Mouse (Mus musculus) neural tube, embryonic 11.5 days (tissue): ENCODE data around the gene Slc6a11. TPM values are rescaled to one million over a fixed set of nuclear protein-coding genes. Genes with fewer than 3 reads are reported as not detected.

Experiments used
- ATAC-seq: fragments of 200-750 bp; cut with Nextera tagmentation; 2 replicates; pipeline ENCODE4 v1.8.0; 2017; ENCODE audit warnings: moderate number of reproducible peaks, mild to moderate bottlenecking, moderate TSS enrichment, moderate library complexity; ENCODE audit not compliant: insufficient read depth, low FRiP score, low TSS enrichment
- DNase-seq: peaks from one replicate; pipeline ENCODE4 v3.0.0-alpha.2; 2015; ENCODE audit warnings: low spot score
- H3K27ac ChIP-seq: fragments of 300-500 bp; sonication (generic); 2 replicates; pipeline ENCODE4 v1.5.1; 2014; ENCODE audit warnings: low read depth, mild to moderate bottlenecking, low read length
- H3K27me3 ChIP-seq: fragments of 300-500 bp; sonication (generic); 2 replicates; pipeline ENCODE4 v1.6.1; 2014; ENCODE audit warnings: mild to moderate bottlenecking, low read length, mixed read lengths; ENCODE audit not compliant: control insufficient read depth, insufficient read depth
- H3K36me3 ChIP-seq: fragments of 300-500 bp; sonication (generic); 2 replicates; pipeline ENCODE4 v1.6.1; 2014; ENCODE audit warnings: mild to moderate bottlenecking, low read length, moderate library complexity, mixed read lengths; ENCODE audit not compliant: control insufficient read depth, insufficient read depth
- H3K4me1 ChIP-seq: fragments of 300-500 bp; sonication (generic); 2 replicates; pipeline ENCODE4 v1.6.1; 2014; ENCODE audit warnings: low read length, mixed read lengths; ENCODE audit not compliant: control insufficient read depth, insufficient read depth
- H3K4me2 ChIP-seq: fragments of 300-500 bp; sonication (generic); 2 replicates; pipeline ENCODE4 v1.6.1; 2014; ENCODE audit warnings: low read depth, mild to moderate bottlenecking, moderate library complexity
- H3K4me3 ChIP-seq: fragments of 300-500 bp; sonication (generic); 2 replicates; pipeline ENCODE4 v1.5.1; 2014; ENCODE audit warnings: low read depth, low read length
- H3K9ac ChIP-seq: fragments of 300-500 bp; sonication (generic); 2 replicates; pipeline ENCODE4 v1.6.1; 2014; ENCODE audit warnings: mild to moderate bottlenecking, low read length
- H3K9me3 ChIP-seq: fragments of 300-500 bp; sonication (generic); 2 replicates; pipeline ENCODE4 v1.6.1; 2016; ENCODE audit warnings: low read length; ENCODE audit not compliant: control insufficient read depth
- WGBS: fragments of 180-500 bp; shearing (Covaris S2); extraction: QIAGEN DNeasy Blood & Tissue Kit; methylation state at CpG from one replicate; pipeline ENCODE4 v1.1.7; 2014; 5-methylcytosine and 5-hydroxymethylcytosine counted together
- polyA plus RNA-seq: library from polyadenylated mRNA; unstranded; fragments of >200 nt; fragmentation: Nextera tagmentation; extraction: Ambion mirVana; gene quantifications from 2 replicates; pipeline ENCODE4 v1.2.1, GENCODE M21; 2014

The Slc6a11 gene
- polyA plus RNA-seq, 1 experiment from 2014 or later = 1.1 TPM

DNA sequence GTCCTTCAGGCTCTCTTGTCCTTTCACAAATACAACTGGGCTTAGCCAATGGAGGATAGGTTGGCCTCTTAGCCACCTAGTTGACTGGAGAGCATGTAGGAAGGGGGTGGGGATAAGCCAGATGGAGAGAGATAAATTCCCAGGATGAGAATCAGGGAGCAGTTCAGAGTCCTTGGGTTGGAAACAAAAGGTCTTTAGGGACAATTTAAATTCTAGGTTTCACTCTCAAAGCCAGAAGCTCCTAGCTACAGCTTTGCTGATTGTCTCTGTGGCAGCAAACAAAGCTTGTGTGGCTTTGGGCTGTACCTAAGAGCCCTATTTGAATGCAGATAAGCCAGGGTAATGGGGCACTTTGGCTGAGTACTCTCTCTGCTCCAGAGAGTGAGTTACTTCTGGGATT, 135.2 kb downstream of the Slc6a11 start:
- no peak overlapping the region for H3K4me2 ChIP-seq
- no peaks in the 10 kb centered on the region for H3K36me3 ChIP-seq
- no peak for DNase-seq
- H3K9me3 ChIP-seq = no peaks in the 10 kb centered on the region
- H3K27ac ChIP-seq = no peak overlapping the region
- ATAC-seq = no peak
- H3K27me3 ChIP-seq = no peaks in the 10 kb centered on the region
- no peak overlapping the region for H3K4me3 ChIP-seq
- 0 out of 2 replicates have a peak, but pooled peaks cover 2% of the 10 kb centered on the region for H3K4me1 ChIP-seq
- no peak overlapping the region for H3K9ac ChIP-seq

DNA sequence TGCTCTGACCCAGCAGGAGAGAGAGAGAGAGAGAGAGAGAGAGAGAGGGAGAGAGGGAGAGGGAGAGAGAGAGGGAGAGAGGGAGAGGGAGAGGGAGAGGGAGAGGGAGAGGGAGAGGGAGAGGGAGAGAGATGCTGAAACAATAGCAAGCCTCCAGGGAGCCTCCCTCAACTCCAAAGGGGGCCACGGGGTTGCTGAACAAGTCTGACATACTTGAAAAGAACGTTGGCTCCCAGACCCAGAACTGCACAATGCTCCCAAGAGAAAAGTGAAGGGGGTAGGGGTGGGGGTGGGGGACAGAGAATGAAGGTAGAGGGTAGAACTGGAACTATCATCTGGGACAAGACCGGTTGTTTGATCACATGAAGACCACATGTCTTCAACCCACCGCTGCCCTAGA, 136.9 kb downstream of the Slc6a11 start:
- DNase-seq (no peak), ATAC-seq (no peak)
- Histone ChIP-seq H3K4me3 (no peak overlapping the region), H3K9me3 (no peaks in the 10 kb centered on the region), H3K36me3 (no peaks in the 10 kb centered on the region), H3K27me3 (no peaks in the 10 kb centered on the region), H3K4me1 (0 out of 2 replicates have a peak, but pooled peaks cover 2% of the 10 kb centered on the region), H3K4me2 (no peak overlapping the region), H3K9ac (no peak overlapping the region), H3K27ac (no peak overlapping the region)
- 28% methylated on average over 4 of the region's 4 CpGs for WGBS

DNA sequence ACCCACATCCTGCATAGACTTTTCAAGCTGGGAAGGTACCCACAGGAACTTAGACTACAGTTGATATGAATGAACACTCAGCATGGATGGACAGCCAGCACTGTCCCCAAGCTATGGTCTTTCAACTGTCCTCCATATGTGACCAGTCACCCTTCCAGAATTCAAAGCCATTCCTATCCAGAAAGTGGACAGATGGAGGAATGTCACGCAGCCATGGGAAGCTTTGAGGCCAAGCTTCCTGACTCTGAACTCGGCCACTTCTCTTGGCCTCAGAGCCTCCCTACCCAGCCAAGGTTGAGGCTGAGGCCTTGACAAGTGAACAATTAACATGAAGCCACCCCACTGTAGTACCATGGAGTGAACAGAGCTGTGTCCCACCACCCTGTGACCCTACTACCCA, 138.5 kb downstream of the Slc6a11 start:
- H3K27me3 ChIP-seq = no peaks in the 10 kb centered on the region
- no peaks in the 10 kb centered on the region for H3K9me3 ChIP-seq
- H3K9ac ChIP-seq = no peak overlapping the region
- no peak for DNase-seq
- H3K4me3 ChIP-seq = no peak overlapping the region
- WGBS = 70% methylated on average over 2 of the region's 2 CpGs
- H3K4me1 ChIP-seq = no peaks in the 10 kb centered on the region
- H3K27ac ChIP-seq = no peak overlapping the region
- no peaks in the 10 kb centered on the region for H3K36me3 ChIP-seq
- no peak overlapping the region for H3K4me2 ChIP-seq
- ATAC-seq = no peak

DNA sequence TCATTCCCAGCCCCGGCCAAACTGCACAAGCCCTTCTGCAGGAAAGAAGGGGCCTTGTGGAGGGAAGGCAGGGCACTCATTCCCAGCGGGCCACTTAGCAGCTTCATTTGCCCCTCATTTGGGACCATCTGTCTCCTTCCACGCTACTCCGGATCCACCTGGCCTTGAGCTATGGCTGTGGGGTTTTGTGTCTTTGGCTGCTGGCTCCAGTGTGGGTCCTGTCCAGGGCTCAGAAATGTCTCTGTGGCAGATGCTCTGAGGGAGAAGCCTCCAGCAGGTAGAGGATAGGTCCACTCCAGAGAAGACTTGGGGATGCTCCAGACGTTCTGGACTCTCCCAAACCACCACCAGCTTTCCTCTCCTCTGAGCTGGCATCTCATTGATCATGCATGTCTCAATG, 139.8 kb downstream of the Slc6a11 start:
- no peaks in the 10 kb centered on the region for H3K27me3 ChIP-seq
- no peak for ATAC-seq
- no peak overlapping the region for H3K9ac ChIP-seq
- no peak for DNase-seq
- WGBS = 69% methylated on average over 5 of the region's 5 CpGs
- no peaks in the 10 kb centered on the region for H3K4me1 ChIP-seq
- H3K9me3 ChIP-seq = no peaks in the 10 kb centered on the region
- H3K4me3 ChIP-seq = no peak overlapping the region
- H3K4me2 ChIP-seq = no peak overlapping the region
- no peak overlapping the region for H3K27ac ChIP-seq
- H3K36me3 ChIP-seq = no peaks in the 10 kb centered on the region

GRCm38 (mm10) chr6:114272279-114272678, 141.2 kb downstream of the Slc6a11 start:
- H3K4me1 ChIP-seq = no peaks in the 10 kb centered on the region
- H3K4me2 ChIP-seq = no peak overlapping the region
- no peaks in the 10 kb centered on the region for H3K36me3 ChIP-seq
- 82% methylated on average over 15 of the region's 15 CpGs for WGBS
- no peaks in the 10 kb centered on the region for H3K27me3 ChIP-seq
- DNase-seq = no peak
- ATAC-seq = no peak
- no peak overlapping the region for H3K27ac ChIP-seq
- H3K9ac ChIP-seq = no peak overlapping the region
- H3K4me3 ChIP-seq = no peak overlapping the region
- no peaks in the 10 kb centered on the region for H3K9me3 ChIP-seq

- 54% methylated on average over 14 of the region's 14 CpGs for WGBS
- no peak overlapping the region for H3K9ac ChIP-seq
- H3K36me3 ChIP-seq = no peaks in the 10 kb centered on the region
- H3K27ac ChIP-seq = no peak overlapping the region
- peak; percentile 39 for DNase-seq
- H3K4me2 ChIP-seq = no peak overlapping the region
- H3K4me1 ChIP-seq = no peaks in the 10 kb centered on the region
- H3K4me3 ChIP-seq = no peak overlapping the region
- H3K27me3 ChIP-seq = no peaks in the 10 kb centered on the region
- ATAC-seq = peak; percentile 55; the same call in 1 of the 2 replicates
- H3K9me3 ChIP-seq = no peaks in the 10 kb centered on the region
Observed at GRCm38 (mm10) chr6:114273997-114274728, 143.1 kb downstream of the Slc6a11 start.

DNA sequence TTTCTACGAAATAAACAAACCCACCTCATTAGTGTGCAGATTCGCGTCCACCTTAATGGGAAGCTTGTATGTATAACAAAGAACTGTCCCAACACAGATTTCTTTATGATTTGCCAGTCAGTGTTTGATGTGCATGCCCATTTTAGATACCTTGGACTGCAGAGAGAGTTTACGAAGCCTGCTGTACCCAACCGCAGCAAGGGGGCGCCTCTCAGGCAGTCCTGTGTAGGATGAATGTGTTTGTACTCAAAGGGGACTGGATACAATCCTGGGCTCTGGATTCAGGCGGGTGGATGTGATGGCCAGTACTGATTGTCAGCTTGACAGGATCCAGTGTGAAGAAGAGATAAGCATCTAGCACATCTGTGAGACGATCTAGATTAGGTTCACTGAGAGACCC, 144.8 kb downstream of the Slc6a11 start:
- WGBS = 66% methylated on average over 8 of the region's 8 CpGs
- no peaks in the 10 kb centered on the region for H3K27me3 ChIP-seq

DNA sequence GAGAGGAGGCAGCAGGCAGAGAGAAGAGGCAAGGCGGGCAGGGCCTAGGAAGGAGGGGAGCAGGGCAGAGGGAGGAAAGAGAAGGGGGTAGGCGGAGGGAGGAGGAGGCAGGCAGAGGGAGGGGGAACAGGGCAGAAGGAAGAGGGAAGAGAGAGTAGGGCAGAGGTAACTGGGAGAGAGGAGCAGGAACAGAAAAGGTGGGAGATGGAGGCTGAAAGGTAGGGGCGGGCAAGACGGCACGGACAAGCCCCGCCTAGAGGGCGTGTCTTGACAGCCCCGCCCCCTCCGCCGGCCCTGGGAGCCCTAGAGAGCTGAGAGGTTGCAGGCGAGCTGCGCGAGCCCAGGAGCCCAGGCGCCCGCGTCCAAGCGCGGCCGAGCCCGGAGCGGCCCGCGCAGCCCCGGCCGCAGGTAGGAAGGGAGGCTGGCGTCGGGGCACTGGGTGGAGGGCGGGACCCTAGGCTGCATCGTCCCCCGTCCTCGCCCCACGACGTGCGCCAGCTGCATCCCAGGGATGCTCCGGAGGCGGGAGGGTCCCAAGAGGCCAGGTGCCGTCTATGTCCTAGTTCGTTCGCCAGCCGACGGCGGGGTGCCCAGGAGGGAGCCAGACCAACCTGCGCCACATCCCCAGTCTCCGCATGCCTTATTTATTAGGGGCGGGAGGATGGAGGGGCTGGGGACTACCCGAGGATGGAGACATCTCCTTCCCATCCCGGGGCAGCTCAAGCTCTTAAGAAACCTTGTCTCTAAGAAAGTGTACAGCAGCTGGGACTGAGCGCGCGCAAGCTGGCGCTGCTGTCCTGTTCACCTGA, 151.6 kb downstream of the Slc6a11 start, which contains the start of gene Slc6a1:
TSS of gene Slc6a1 (plus strand) at position 167 of the 809 bp plus-strand sequence.
- H3K27me3 ChIP-seq = peaks cover 40% of the 10 kb centered on the region
- peak; percentile 90 for ATAC-seq

More for the DNA sequence above, 144.8 kb downstream of the Slc6a11 start:
- Histone ChIP-seq H3K4me3 (no peak overlapping the region), H3K27ac (no peak overlapping the region), H3K9ac (no peak overlapping the region), H3K36me3 (no peaks in the 10 kb centered on the region), H3K4me1 (no peaks in the 10 kb centered on the region), H3K9me3 (no peaks in the 10 kb centered on the region), H3K4me2 (no peak overlapping the region)
- DNase-seq (no peak), ATAC-seq (no peak)

More for the DNA sequence above, 151.6 kb downstream of the Slc6a11 start, which contains the start of gene Slc6a1:
- DNase-seq = peak; percentile 85
- peak within 1 kb of the TSS; percentile 38 for H3K4me3 ChIP-seq
- 0 out of 2 replicates have a peak, but pooled peaks cover 2% of the 10 kb centered on the region for H3K4me1 ChIP-seq
- peak within 1 kb of the TSS; percentile 59 for H3K4me2 ChIP-seq
- no peak within 1 kb of the TSS for H3K27ac ChIP-seq
- H3K9me3 ChIP-seq = no peaks in the 10 kb centered on the region
- peak within 1 kb of the TSS; percentile 65 for H3K9ac ChIP-seq
- 3% methylated on average over 49 of the region's 51 CpGs for WGBS
- H3K36me3 ChIP-seq = no peaks in the 10 kb centered on the region
